Mouse (Mus musculus) stomach, postnatal 0 days (tissue): ENCODE measurements around the gene Rnd3.

Source experiments
- CTCF ChIP-seq: IDR thresholded peaks from 2 replicates; pipeline ENCODE4 v1.5.1; 2016; ENCODE audit warnings: antibody characterized with exemption, low read depth, mild to moderate bottlenecking, moderate library complexity
- EP300 ChIP-seq: optimal IDR thresholded peaks from 2 replicates; pipeline ENCODE3; 2016; ENCODE audit warnings: antibody characterized with exemption

GRCm38 (mm10) chr2:51175276-51175675, 26.4 kb upstream of the Rnd3 start:
- TF ChIP-seq CTCF = no peak
- TF ChIP-seq EP300 = no peak
